Mouse (Mus musculus): Measurements from ENCODE around the gene Fopnl.

Gene Fopnl

GRCm38 (mm10) chr16:14316884-14317876, at the start of gene Fopnl:
TSS of gene Fopnl (minus strand) at chr16:14317405.
- peak; percentile 97 for DNase-seq (ENCODE audit: low spot score)

GRCm38 (mm10) chr16:14366017-14366416, 48.8 kb upstream of the Fopnl start:
- no peak for DNase-seq (ENCODE audit: low spot score)

GRCm38 (mm10) chr16:14365457-14365856, 48.3 kb upstream of the Fopnl start:
- no peak for DNase-seq (ENCODE audit: low spot score)

- DNase-seq (ENCODE audit: low spot score) = no peak
Measured at GRCm38 (mm10) chr16:14364066-14364465, 46.9 kb upstream of the Fopnl start.

- DNase-seq (ENCODE audit: low spot score) = no peak
Measured at GRCm38 (mm10) chr16:14363496-14363895, 46.3 kb upstream of the Fopnl start.

GRCm38 (mm10) chr16:14362099-14362820, 45.1 kb upstream of the Fopnl start:
- DNase-seq (ENCODE audit: low spot score) = no peak

- peak; percentile 78 for DNase-seq (ENCODE audit: low spot score)
Measured at GRCm38 (mm10) chr16:14361362-14362098, 44.3 kb upstream of the Fopnl start, which contains the start of gene Abcc1. TSS of gene Abcc1 (plus strand) at chr16:14361558.

GRCm38 (mm10) chr16:14360931-14361330, 43.7 kb upstream of the Fopnl start:
- no peak for DNase-seq (ENCODE audit: low spot score)

- DNase-seq (ENCODE audit: low spot score) = no peak
Measured at GRCm38 (mm10) chr16:14358531-14358930, 41.3 kb upstream of the Fopnl start.

GRCm38 (mm10) chr16:14357859-14358258, 40.7 kb upstream of the Fopnl start:
- DNase-seq (ENCODE audit: low spot score) = no peak

GRCm38 (mm10) chr16:14352663-14353062, 35.5 kb upstream of the Fopnl start:
- no peak for DNase-seq (ENCODE audit: low spot score)

GRCm38 (mm10) chr16:14352234-14352633, 35.0 kb upstream of the Fopnl start:
- no peak for DNase-seq (ENCODE audit: low spot score)

- no peak for DNase-seq (ENCODE audit: low spot score)
Measured at GRCm38 (mm10) chr16:14351571-14351970, 34.4 kb upstream of the Fopnl start.

GRCm38 (mm10) chr16:14344967-14345366, 27.8 kb upstream of the Fopnl start:
- DNase-seq (ENCODE audit: low spot score) = no peak

- no peak for DNase-seq (ENCODE audit: low spot score)
Measured at GRCm38 (mm10) chr16:14328156-14328555, 11.0 kb upstream of the Fopnl start.

- DNase-seq (ENCODE audit: low spot score) = no peak
Measured at GRCm38 (mm10) chr16:14320494-14320893, 3.3 kb upstream of the Fopnl start.

- DNase-seq (ENCODE audit: low spot score) = no peak
Measured at GRCm38 (mm10) chr16:14319681-14320080, 2.5 kb upstream of the Fopnl start.

- DNase-seq (ENCODE audit: low spot score) = no peak
Measured at GRCm38 (mm10) chr16:14312914-14313313, 4.3 kb downstream of the Fopnl start.

- DNase-seq (ENCODE audit: low spot score) = no peak
Measured at GRCm38 (mm10) chr16:14311371-14311770, 5.8 kb downstream of the Fopnl start.

GRCm38 (mm10) chr16:14309833-14310232, 7.4 kb downstream of the Fopnl start:
- no peak for DNase-seq (ENCODE audit: low spot score)

GRCm38 (mm10) chr16:14308245-14309073, 8.7 kb downstream of the Fopnl start:
- DNase-seq (ENCODE audit: low spot score) = no peak
